Mouse (Mus musculus) erythroblast, adult 5-6 weeks (primary cell): Measurements from ENCODE around the gene Gm14406. TPM values are rescaled to one million over a fixed set of nuclear protein-coding genes. Genes with fewer than 3 reads are reported as not detected.
"Not testable (repeated sequence)": the region's sequence is repeated elsewhere in the genome, so short reads cannot be mapped to it uniquely, and the experiment has no call there.

Experiments
- ATAC-seq: replicated peaks from 2 replicates; pipeline ENCODE4 v1.8.0; 2016; ENCODE audit warnings: moderate number of reproducible peaks, mild to moderate bottlenecking, moderate TSS enrichment, inconsistent platforms; ENCODE audit not compliant: poor library complexity, low FRiP score, severe bottlenecking
- total RNA-seq, 2 experiments: library from RNA; stranded (forward) in 1 of 2; stranded (reverse) in 1 of 2; fragments of 150-400 nt in 1 of 2; fragments of 200-764, 138-1000 nt in 1 of 2; gene quantifications; 2 replicates each; pipeline versions ENCODE4 v1.2.3 to v1.2.4; 2015 to 2017; ENCODE audit warnings: low replicate concordance in 2 of 2

Gene Gm14406
- not detected in 2 replicates for total RNA-seq (2015; ENCODE audit: low replicate concordance)
- not detected in 2 replicates for total RNA-seq (2017; ENCODE audit: low replicate concordance)

DNA sequence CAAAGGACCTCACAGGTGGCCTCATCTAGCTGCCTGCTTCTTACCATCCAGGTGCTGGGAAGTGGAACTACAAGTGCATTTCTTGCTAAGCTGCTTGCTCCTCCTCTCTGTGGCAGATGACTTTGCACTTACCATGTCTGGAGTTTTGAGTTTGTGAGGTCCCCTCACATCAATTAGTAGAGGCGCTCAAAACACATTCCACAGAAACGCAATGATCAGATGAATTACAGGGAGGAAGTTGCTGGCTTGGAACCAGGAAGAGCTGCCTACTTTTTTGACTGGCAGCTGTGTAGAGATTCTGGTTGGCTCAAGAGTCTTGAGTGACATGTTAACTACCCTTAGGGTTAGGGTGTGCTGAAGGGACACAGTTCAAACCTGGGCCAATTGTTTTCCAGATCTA is at the start of gene Gm14406:
Gene Gm14406, minus strand, starts transcription at position 213 of the 400 bp plus-strand sequence.
- ATAC-seq = not testable (repeated sequence)

GRCm38 (mm10) chr2:177575141-177575540 is 2.9 kb downstream of the Gm14406 start:
- ATAC-seq = not testable (repeated sequence)

DNA sequence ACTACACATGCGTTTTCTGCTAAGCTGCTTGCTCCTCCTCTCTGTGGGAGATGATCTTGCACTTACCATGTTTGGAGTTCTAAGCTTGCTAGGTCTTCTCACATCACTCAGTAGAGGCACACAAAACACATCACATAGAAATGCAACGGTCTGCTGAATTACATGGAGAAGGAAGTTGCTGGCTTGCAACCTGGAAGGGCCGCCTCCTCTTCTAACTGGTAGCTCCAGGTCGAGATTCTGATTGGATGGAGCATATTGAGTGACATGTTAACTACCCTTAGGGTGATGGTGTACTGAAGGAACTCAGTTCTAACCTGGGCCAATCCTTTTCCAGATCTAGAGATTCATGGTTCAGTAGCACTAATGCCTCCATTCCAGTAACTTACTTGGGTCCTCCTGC is 18.6 kb downstream of the Gm14406 start:
- not testable (repeated sequence) for ATAC-seq

- ATAC-seq = not testable (repeated sequence)
These were observed 22.7 kb downstream of the Gm14406 start for GRCm38 (mm10) chr2:177555261-177555660.

DNA sequence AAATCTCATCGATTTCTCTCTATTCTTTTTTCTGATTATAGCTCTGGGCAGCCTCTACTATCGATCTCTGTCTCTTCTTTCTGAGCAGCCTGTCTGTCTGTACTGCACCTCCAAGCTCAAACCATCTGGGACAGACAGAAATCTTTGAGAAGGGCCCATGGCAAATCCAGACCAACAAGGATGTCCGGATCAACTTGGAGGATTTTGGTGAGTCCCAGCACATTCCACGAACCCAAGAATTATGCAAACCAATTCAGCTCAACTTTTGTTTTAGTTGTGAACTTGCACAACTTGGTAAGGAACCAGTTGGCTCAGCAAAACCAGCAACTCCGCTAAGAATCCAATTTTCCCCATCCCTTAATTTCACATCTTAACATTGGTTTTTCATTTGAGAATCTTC is 40.3 kb downstream of the Gm14406 start:
- not testable (repeated sequence) for ATAC-seq

GRCm38 (mm10) chr2:177537141-177537540 is 40.9 kb downstream of the Gm14406 start:
- not testable (repeated sequence) for ATAC-seq

GRCm38 (mm10) chr2:177535876-177536275 is 42.1 kb downstream of the Gm14406 start:
- no peak for ATAC-seq

DNA sequence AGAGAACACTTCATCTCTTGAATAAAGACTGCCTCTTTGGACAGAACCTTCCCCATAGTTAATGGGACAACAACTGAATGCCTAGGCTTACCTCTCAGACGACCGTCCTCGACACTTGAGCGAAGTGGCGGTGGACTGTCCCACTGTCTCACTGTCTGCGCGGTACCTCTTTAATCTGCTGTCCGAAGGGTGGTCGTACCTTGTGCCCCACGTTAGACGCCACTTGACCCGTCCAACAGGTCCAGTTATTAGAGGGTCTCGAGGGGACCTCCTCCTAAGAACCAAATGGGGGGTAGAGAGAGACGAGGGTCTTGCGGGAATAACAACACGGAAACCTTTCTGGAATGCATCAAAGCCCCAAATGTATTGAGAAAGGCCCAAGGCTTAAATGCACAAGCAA is 53.8 kb downstream of the Gm14406 start:
- ATAC-seq = not testable (repeated sequence)

- ATAC-seq = not testable (repeated sequence)
These were observed 54.3 kb downstream of the Gm14406 start for GRCm38 (mm10) chr2:177523674-177524073.

DNA sequence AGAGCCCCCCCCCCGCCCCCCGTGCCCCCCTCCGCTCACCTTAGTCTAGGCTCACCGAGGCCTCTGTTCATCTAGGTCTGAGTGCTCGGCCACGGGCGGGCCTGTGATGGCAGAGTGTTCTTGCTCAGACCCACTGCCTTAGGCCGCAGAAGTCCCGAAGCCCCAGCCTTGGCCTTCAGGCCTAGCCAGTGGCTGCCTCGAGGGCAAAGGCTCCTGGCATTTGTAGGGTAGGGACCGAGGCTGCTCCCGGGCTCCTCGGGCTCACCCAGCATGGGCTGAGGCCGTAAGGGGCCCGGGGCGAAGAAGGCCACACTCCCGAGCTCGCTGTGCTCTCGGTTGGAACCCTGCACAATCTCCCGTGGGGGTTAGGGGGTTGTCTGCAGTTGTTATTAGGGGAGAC is 54.9 kb downstream of the Gm14406 start:
- ATAC-seq = no peak

DNA sequence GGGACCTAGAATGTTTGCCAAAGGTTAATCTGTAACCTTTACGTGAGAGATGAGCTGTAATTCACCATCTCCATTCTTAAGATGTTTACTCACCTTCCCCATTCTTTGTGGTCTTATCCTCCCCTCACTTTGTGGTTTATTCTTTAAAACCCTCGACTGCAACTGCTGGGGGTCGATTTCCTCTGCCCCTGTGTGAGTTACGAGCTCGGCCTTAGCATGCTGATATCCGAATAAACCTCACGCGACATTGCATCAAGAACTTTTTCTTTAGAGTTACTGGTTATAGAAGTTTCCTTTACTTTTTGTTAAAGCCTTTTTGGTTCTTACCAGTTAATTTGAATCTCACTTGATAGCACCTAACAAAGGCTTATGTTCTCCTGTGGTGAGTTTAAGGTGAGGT is 58.0 kb downstream of the Gm14406 start:
- no peak for ATAC-seq

Other genes starting within 250 kb of the Gm14406 start
- gene Gm14418, start 179.9 kb downstream of the Gm14406 start, total RNA-seq (2015; ENCODE audit: low replicate concordance) = not detected in 2 replicates
- gene Gm14418, start 179.9 kb downstream of the Gm14406 start, total RNA-seq (2017; ENCODE audit: low replicate concordance) = not detected in 2 replicates
- 9.2 TPM in 1 of 2 replicates, not detected in the other for gene Zfp970, start 113.5 kb downstream of the Gm14406 start, total RNA-seq (2015; ENCODE audit: low replicate concordance)
- 1.1 TPM in 1 of 2 replicates, not detected in the other for gene Zfp970, start 113.5 kb downstream of the Gm14406 start, total RNA-seq (2017; ENCODE audit: low replicate concordance)
- gene Gm14403, start 80.0 kb downstream of the Gm14406 start, total RNA-seq (2015; ENCODE audit: low replicate concordance) = 10.8 TPM in 1 of 2 replicates, not detected in the other
- gene Gm14403, start 80.0 kb downstream of the Gm14406 start, total RNA-seq (2017; ENCODE audit: low replicate concordance) = not detected in 2 replicates
- gene Gm14322, start 181.1 kb upstream of the Gm14406 start, total RNA-seq (2015; ENCODE audit: low replicate concordance) = not detected in 2 replicates
- gene Gm14322, start 181.1 kb upstream of the Gm14406 start, total RNA-seq (2017; ENCODE audit: low replicate concordance) = 0.56 TPM in 1 of 2 replicates, not detected in the other